Mouse (Mus musculus): Measurements from ENCODE around the gene Pecr. TPM values are rescaled to one million over a fixed set of nuclear protein-coding genes. Genes with fewer than 3 reads are reported as not detected.

Gene Pecr
- polyA plus RNA-seq, 1 experiment, result 2.8 TPM

DNA sequence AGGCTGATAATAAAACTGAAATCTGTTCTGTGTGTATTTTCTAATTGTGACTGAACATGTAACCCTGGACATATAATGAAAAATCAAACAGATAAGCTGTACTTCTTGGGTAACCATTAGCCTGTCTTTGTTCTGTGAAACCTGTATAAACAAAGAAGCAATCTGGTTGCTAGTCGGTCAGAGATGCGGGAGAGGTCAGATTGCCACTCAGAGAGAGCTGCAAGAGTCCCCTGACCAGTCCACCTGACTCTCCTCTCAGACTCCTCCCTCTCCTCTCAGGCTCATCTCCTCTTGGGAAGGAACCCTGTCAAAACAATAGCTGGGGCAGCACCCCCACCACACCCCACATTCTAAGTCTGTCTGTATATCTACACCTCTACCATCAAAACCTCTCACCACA lies 65.0 kb downstream of the Pecr start:
- DNase-seq (ENCODE audit: low read depth in 1 of 2, low spot score in 2 of 2), result no peak
- Histone ChIP-seq H3K4me3 (ENCODE audit: extremely low read depth, insufficient read depth, insufficient read length) (no peak overlapping the region), H3K4me1 (ENCODE audit: control insufficient read depth, insufficient read depth, insufficient read length) (peaks cover 8% of the 10 kb centered on the region; the same call in 1 of the 2 replicates), H3K36me3 (ENCODE audit: control insufficient read depth, insufficient read depth, low read length) (no peaks in the 10 kb centered on the region), H3K27ac (ENCODE audit: insufficient read depth, low read length) (no peak overlapping the region), H3K27me3 (ENCODE audit: control insufficient read depth, insufficient read depth, low read length) (no peaks in the 10 kb centered on the region)
- WGBS, result 80% methylated on average over 2 of the region's 2 CpGs
- TF ChIP-seq POLR2A (IDR thresholded peaks at IDR 0.05; ENCODE audit: low read depth, low read length), result no peak
- TF ChIP-seq CTCF (IDR thresholded peaks at IDR 0.05; ENCODE audit: extremely low read depth, insufficient read depth, insufficient read length, insufficient replicate concordance), result no peak

- H3K4me3 ChIP-seq (ENCODE audit: extremely low read depth, insufficient read depth, insufficient read length), result no peak overlapping the region
- DNase-seq (ENCODE audit: low read depth in 1 of 2, low spot score in 2 of 2), result no peak
- H3K27me3 ChIP-seq (ENCODE audit: control insufficient read depth, insufficient read depth, low read length), result no peaks in the 10 kb centered on the region
- no peaks in the 10 kb centered on the region for H3K36me3 ChIP-seq (ENCODE audit: control insufficient read depth, insufficient read depth, low read length)
- TF ChIP-seq CTCF (IDR thresholded peaks at IDR 0.05; ENCODE audit: extremely low read depth, insufficient read depth, insufficient read length, insufficient replicate concordance), result no peak
- TF ChIP-seq POLR2A (IDR thresholded peaks at IDR 0.05; ENCODE audit: low read depth, low read length), result no peak
- peaks cover 8% of the 10 kb centered on the region; the same call in 1 of the 2 replicates for H3K4me1 ChIP-seq (ENCODE audit: control insufficient read depth, insufficient read depth, insufficient read length)
- H3K27ac ChIP-seq (ENCODE audit: insufficient read depth, low read length), result no peak overlapping the region
- 85% methylated on average over 2 of the region's 2 CpGs for WGBS
Observed at GRCm38 (mm10) chr1:72218626-72219025, 65.5 kb downstream of the Pecr start.

GRCm38 (mm10) chr1:72216761-72217160 lies 67.4 kb downstream of the Pecr start:
- Histone ChIP-seq H3K4me3 (ENCODE audit: extremely low read depth, insufficient read depth, insufficient read length) (no peak overlapping the region), H3K4me1 (ENCODE audit: control insufficient read depth, insufficient read depth, insufficient read length) (peaks cover 7% of the 10 kb centered on the region; the same call in 1 of the 2 replicates), H3K27me3 (ENCODE audit: control insufficient read depth, insufficient read depth, low read length) (peaks cover 3% of the 10 kb centered on the region; the same call in 1 of the 2 replicates), H3K36me3 (ENCODE audit: control insufficient read depth, insufficient read depth, low read length) (no peaks in the 10 kb centered on the region), H3K27ac (ENCODE audit: insufficient read depth, low read length) (no peak overlapping the region)
- WGBS, result 94% methylated on average over 7 of the region's 7 CpGs
- no peak for TF ChIP-seq CTCF (IDR thresholded peaks at IDR 0.05; ENCODE audit: extremely low read depth, insufficient read depth, insufficient read length, insufficient replicate concordance)
- TF ChIP-seq POLR2A (IDR thresholded peaks at IDR 0.05; ENCODE audit: low read depth, low read length), result no peak
- no peak for DNase-seq (ENCODE audit: low read depth in 1 of 2, low spot score in 2 of 2)

GRCm38 (mm10) chr1:72215174-72215573 lies 68.9 kb downstream of the Pecr start:
- peaks cover 6% of the 10 kb centered on the region; the same call in 1 of the 2 replicates for H3K4me1 ChIP-seq (ENCODE audit: control insufficient read depth, insufficient read depth, insufficient read length)
- 45% methylated on average over 4 of the region's 4 CpGs for WGBS
- DNase-seq (ENCODE audit: low read depth in 1 of 2, low spot score in 2 of 2), result no peak
- no peaks in the 10 kb centered on the region for H3K36me3 ChIP-seq (ENCODE audit: control insufficient read depth, insufficient read depth, low read length)
- H3K4me3 ChIP-seq (ENCODE audit: extremely low read depth, insufficient read depth, insufficient read length), result no peak overlapping the region
- H3K27me3 ChIP-seq (ENCODE audit: control insufficient read depth, insufficient read depth, low read length), result peaks cover 3% of the 10 kb centered on the region; the same call in 1 of the 2 replicates
- H3K27ac ChIP-seq (ENCODE audit: insufficient read depth, low read length), result peak overlapping the region; percentile 37; the same call in 1 of the 2 replicates
- TF ChIP-seq POLR2A (IDR thresholded peaks at IDR 0.05; ENCODE audit: low read depth, low read length) (no peak), CTCF (IDR thresholded peaks at IDR 0.05; ENCODE audit: extremely low read depth, insufficient read depth, insufficient read length, insufficient replicate concordance) (no peak)

DNA sequence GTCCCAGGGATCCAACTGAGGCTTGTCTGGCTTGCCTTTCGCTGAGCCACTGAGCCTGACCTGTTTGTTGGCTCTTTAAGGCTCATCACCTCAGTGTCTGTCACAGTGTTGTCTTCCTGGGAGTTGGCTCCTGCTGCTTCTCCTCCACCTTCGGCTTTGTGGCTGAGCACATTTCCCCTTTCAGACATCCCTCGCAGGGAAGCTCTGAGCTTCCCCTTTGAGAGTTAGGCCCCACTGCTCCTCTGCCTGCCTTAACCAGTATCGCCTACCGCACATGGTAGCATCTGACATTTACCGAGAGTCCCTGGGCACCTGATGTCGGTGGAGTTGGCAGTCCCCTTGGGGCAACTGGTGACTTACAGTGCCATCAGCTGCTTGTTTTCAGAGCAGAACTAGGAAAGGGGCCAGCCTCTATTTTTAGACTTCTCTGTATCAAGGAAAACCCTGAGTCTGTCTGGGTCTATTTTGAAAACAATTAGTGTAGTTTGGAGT lies 69.6 kb downstream of the Pecr start:
- Histone ChIP-seq H3K27me3 (ENCODE audit: control insufficient read depth, insufficient read depth, low read length) (peaks cover 3% of the 10 kb centered on the region; the same call in 1 of the 2 replicates), H3K36me3 (ENCODE audit: control insufficient read depth, insufficient read depth, low read length) (no peaks in the 10 kb centered on the region), H3K4me3 (ENCODE audit: extremely low read depth, insufficient read depth, insufficient read length) (no peak overlapping the region), H3K27ac (ENCODE audit: insufficient read depth, low read length) (peak overlapping the region; percentile 52; the same call in 1 of the 2 replicates), H3K4me1 (ENCODE audit: control insufficient read depth, insufficient read depth, insufficient read length) (peaks cover 6% of the 10 kb centered on the region; the same call in 1 of the 2 replicates)
- 16% methylated on average over 7 of the region's 7 CpGs for WGBS
- peak; percentile 26 to 74 for DNase-seq (ENCODE audit: low read depth in 1 of 2, low spot score in 2 of 2)
- TF ChIP-seq CTCF (IDR thresholded peaks at IDR 0.05; ENCODE audit: extremely low read depth, insufficient read depth, insufficient read length, insufficient replicate concordance) (no peak), POLR2A (IDR thresholded peaks at IDR 0.05; ENCODE audit: low read depth, low read length) (no peak)

DNA sequence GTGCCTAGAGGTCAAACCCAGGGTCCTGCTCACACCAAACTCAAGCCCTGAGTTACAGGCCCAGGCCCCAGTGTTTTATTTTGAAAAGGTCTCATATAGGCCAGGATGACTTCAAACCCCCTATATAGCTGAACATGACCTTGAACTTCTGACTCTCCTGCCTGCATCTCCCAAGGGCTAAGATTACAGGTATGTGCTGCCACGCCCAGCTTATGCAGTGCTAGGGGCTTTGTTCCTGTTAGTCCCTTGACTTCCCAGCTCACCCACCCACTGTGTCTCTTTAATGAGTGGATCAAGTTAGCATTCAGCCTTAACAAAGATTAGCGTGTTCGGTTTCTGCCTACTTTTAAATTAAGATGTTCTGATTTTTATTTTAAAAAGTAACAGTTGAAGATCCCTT lies 70.2 kb downstream of the Pecr start:
- H3K4me3 ChIP-seq (ENCODE audit: extremely low read depth, insufficient read depth, insufficient read length), result no peak overlapping the region
- peaks cover 3% of the 10 kb centered on the region; the same call in 1 of the 2 replicates for H3K27me3 ChIP-seq (ENCODE audit: control insufficient read depth, insufficient read depth, low read length)
- TF ChIP-seq CTCF (IDR thresholded peaks at IDR 0.05; ENCODE audit: extremely low read depth, insufficient read depth, insufficient read length, insufficient replicate concordance) (no peak), POLR2A (IDR thresholded peaks at IDR 0.05; ENCODE audit: low read depth, low read length) (no peak)
- WGBS, result 95% methylated on average over 3 of the region's 3 CpGs
- H3K36me3 ChIP-seq (ENCODE audit: control insufficient read depth, insufficient read depth, low read length), result no peaks in the 10 kb centered on the region
- H3K4me1 ChIP-seq (ENCODE audit: control insufficient read depth, insufficient read depth, insufficient read length), result peaks cover 6% of the 10 kb centered on the region; the same call in 1 of the 2 replicates
- no peak for DNase-seq (ENCODE audit: low read depth in 1 of 2, low spot score in 2 of 2)
- no peak overlapping the region for H3K27ac ChIP-seq (ENCODE audit: insufficient read depth, low read length)

Measured in spleen, adult 2 months (tissue).